Mouse (Mus musculus) megakaryocyte, adult 5-6 weeks (primary cell): ENCODE measurements at regions not wholly inside any gene's neighbourhood (a gene's known extent, or its start where the extent isn't known, plus 50 kb on each side); places are given as distances from the start of the nearest gene placed in this dataset.

Source experiments
- ATAC-seq: 2 replicates; pipeline ENCODE4 v1.8.0; 2016; ENCODE audit warnings: mild to moderate bottlenecking, inconsistent platforms; ENCODE audit not compliant: poor library complexity, severe bottlenecking

DNA sequence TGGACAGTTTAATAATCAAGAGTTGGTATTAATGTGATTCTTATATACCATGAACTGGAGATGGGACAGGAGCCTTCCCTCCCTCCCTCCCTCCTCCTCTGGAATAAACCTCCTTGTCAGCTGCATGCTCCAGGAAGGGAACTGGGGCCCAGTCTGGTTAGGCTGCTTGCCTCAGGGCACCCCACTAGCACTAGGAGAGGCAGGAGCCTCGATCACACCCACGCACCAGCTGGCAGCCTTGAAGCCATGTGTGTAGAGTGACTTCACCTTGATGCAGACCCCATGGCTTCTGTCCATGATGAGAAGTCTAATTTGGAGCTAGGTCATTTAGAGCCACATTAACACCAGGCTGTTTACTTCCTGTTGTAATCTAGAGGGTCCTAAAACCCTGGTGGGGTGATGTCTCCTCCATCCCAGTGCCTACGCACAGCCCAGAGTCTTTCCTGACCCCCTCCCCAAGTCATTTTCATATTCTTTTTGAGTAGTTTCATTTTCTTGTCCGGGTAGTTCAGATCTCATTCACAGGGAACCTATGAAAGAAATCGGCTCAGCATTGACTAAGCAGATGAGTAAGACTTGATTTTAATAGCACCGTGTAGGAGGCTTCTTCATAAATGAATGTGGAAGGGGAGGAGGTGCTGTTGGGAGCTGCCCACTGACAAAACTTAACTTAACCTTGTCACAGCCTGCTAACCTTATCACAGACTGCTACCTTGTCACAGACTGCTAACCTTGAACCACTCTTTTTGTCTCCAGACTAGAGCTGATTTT, 125.6 kb upstream of the Spdye4c start:
- no peak for ATAC-seq

DNA sequence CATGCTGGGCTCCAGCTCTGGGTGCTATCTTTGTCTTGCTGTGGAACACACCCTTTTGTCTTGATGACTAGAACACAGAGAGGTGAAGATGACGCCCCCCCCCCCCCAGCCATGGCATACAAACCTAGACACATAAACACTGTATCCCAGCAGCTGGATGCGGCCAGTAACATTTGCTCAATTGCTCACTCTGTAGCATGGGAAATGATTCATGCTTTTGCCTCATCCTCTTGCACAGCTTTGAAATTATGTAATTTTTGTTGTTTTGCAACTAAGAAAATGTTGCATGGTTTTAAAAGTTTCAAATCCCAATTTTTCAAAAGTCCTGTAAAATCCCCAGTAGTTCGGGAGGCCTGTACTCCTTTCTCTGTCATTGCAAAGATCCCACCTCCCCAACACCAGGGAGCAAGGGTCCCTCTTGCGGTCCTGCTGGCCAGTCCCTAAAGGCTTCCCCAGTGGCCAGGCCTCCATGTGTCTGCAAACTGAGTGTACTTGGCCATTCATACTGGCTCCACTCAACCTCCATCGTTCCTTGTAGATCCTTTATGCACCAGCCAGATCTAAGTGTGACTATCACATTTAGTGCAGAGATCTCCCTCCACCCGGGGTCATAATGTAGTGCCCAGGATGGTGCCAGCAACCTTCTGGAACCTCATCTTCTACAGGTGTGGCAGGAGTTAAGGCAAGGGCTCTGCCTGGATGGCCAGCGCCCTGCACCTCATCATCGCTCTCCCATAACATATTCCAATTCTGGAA, 123.3 kb upstream of the Spdye4c start:
- ATAC-seq, result peak; percentile 70

DNA sequence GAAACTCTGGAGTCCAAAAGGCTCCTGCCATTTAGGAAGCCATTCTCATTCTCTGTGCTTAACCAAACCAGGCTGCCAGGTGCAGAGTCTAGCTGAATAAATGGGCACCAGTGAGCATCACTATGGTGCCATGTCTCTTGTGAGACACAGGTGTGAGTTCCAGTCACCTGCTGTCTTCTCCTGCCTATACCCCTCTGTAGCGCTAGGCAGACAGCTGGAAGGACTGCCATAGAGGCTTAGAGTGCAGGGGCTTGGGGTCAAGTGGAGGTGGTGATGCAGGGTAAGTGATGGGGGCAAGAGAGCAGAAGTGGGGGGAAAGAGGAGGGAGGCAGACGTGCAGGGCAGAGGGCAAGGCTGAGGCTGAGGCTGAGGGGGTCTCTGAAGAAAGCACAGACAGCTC, 122.7 kb upstream of the Spdye4c start:
- ATAC-seq, result no peak

DNA sequence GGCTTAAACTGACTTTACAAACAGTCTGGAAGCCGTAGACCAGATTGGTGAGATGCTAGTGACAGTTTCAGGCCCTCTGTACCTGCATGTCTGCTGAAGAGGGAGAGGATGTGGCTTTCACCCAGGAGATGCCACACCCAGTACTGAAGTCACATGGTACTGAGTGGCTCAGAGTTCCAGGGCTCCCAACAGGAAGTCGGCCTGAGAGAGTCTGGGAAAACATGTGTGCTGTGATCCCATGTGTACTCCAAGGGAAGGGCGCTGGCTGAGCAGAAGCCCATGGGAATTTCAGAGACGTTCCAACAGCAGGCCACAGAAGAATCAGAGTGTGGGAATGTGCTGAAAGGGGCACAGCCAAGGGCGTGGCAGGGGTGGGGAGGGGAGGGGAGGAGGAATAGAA, 120.7 kb upstream of the Spdye4c start:
- peak; percentile 33; the same call in 1 of the 2 replicates for ATAC-seq

DNA sequence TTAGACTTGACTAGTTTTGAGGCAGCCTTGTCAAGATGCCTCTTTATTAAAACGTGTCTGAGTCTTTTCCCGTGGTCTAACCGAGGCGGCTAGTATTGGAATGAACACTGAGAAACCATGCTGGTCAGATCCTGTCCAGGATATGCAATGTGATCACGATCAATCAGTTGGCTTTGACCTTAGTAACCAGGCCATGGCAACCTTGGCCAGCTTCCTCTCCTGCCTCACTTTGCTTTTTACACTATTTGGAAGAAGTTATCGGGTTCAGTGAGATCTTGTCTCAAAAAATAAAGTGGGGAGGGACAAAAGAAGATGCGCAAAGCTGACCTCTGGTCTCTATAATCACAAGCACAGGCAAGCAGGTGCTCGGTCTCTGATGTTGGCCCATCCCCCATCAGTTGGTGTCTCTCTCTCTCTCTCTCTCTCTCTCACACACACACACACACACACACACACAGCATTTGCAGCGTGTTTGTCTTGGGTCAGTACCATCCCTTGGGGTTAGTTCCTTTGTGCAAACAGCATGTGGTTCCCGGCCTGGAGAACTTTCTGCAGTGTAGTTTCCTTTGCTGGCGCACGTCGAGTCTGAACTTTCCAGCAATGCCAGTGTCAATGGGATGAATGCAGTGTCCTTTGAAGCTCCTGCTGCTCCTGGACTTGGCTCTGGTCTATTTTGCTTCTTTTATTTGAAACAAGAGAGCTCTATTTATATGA, 117.6 kb upstream of the Spdye4c start:
- ATAC-seq, result no peak

DNA sequence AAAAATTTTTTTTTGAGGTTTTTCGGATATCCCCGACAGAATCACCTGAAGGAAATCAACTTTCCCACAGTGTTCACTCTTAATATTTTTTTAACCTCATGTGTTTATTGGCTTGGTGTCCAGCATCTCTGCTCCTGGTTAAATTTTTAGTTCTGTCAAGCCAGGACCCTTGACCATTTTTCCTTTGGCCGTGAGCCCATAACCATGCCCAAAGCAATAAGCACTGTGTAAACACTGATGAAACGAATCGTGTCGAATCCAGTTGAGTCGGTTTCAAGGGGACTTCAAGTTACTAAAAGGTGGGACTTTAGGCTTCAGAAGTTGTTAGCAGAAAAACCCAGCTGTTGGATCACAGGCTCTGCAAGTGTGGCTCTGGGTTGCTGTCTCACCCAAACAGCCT, 117.0 kb upstream of the Spdye4c start:
- ATAC-seq, result no peak

DNA sequence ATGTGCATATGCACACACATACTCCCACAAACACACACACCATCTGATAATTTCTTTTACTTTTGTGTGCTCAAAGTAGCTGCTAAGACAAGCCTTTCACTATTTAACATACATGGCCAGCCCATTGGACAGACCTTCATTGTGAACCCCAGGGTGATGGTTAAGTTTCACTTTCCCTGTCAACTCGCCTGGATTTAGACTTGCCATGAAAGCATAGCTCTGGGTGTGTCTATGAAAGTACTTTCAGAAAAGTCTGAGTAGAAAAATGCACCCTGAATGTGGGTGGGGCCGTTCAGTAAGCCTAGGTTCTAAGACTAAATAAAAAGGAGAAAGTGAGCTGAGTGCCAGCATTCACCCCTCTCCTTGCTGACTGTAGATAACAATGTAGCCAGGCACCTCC, 113.8 kb upstream of the Spdye4c start:
- ATAC-seq, result no peak

DNA sequence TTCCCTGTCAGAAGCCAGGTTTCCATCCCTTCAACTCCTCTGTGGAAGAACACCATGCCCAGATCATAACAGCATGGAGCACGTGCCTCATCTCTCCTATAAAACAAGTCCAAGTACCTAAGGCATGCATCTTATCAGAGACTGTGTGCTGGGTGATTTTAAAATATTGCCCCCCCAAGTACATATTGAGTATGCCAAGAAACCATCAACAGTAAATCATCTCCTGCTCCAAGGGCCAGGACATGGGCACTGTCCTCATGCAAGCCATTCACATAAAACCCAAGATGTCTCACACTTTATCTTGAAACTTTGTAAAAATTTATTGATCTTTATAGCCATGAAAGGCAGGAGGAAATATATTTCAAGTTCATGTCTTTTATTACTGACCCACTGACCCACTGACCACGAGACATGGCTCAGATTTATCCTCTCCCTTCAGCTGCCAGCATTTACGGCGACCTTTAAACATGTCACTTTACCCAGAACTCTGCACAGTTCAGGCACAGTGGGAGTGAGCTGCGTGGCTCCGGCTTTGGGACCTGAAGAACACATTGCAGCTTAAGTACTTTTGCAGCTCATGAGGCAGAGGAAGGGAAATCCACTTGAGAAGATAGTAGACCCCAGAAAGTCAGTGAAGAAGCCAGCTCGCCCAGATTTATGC, 99.7 kb upstream of the Spdye4c start:
- ATAC-seq, result no peak

DNA sequence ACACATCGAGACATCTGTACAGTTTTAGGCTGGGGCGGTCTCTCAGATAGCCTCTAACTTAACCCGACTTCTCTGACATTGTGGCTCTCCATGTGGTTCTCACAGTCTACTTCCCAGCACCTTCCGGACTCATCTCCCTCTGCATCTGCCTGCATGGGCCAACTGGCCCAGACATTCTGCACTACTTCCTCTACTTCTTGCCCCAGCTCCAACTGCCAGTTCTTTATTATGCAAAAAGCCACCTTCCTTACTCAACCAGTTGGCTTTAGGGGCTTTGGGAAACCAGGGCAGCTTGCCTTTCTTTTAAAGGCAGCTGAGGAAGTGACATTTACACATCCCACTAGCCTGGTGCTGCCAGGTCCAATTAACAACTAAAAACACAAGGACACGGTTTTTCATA, 97.1 kb upstream of the Spdye4c start:
- ATAC-seq, result peak; percentile 88

DNA sequence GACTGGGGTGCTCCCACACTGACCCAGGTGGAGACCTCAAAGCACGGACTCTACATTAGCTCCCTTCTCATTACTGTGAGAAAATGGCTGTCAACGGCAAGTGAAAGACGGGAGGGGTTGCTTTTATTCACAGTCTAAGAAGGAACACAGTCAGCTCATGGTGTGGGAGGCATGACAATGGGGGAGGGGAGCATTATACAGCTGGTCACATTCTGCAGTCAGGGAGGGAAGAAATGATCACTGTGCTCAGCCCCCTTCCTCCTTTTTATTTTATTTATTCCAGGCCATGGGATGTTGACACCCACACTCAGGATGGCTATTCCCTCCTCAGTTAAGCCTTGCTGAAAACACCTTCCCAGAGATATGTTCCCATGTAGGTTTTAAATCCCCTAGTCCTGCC, 93.1 kb upstream of the Spdye4c start:
- no peak for ATAC-seq

DNA sequence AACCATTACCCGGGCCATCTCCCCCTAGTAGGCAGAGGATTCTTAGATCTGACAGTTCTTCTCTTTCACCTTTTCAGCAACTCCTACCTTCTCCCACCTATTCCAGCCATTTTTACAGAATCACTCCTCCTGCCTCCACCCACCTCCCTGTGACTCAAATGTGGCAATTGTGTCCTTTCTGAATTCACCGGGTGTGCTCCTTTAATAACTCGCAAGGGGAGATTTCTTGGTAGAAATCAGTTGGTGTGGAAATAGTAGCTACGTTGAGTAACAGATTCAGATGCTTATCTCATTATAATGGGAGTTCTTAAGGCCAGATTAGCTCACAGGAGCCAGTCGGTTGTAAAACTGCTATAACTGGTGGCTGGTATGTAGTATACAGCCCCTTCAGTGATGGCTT, 92.4 kb upstream of the Spdye4c start:
- ATAC-seq, result no peak

DNA sequence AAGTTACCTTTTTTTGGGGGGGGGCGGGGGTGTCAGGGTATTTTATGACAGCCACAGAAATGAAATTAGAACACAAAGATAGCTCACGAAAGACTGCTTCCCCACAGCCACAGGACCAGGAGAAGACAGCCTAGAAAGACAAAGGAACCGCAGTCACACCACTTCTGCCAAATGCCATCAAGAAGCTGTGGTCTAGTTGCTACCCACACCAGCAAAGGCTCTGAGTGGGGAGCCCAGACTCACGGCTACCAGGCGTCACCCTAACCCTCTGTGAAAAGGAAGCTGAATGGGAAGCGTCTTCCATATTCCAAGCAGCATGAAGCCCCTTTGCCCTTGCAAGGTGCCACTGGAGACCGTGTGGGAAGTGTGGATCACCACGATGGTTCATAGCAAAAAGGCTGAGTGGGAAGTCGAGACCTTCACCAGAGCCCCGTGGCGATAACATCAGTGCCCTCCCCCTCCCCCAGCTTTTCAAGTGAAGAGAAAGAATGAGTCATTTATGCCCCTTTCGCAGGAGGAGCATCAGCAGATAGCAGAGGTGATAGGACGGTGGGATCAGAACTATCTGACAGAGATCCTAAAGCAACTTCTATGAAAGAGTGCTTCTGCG, 91.3 kb upstream of the Spdye4c start:
- ATAC-seq, result peak; percentile 76

DNA sequence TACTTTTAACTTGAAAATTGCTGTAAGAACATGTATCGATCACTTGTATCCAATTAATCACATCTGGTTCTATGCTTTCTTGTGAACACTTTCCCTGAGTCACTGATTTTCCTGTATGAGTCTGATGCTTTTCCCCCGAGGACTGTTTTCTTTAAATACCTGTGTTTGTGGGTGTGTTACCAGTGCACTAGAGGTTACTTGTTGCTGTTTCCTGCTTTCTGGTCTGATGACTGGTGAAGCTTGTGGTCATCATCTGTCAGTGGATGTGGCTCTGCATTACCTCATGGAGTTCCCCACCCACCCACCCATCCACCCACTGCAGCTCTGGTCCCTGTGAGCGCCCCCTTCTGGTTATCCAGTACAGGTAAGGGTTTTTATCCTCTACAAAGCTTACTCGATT, 88.3 kb upstream of the Spdye4c start:
- ATAC-seq, result peak; percentile 18; the same call in 1 of the 2 replicates

DNA sequence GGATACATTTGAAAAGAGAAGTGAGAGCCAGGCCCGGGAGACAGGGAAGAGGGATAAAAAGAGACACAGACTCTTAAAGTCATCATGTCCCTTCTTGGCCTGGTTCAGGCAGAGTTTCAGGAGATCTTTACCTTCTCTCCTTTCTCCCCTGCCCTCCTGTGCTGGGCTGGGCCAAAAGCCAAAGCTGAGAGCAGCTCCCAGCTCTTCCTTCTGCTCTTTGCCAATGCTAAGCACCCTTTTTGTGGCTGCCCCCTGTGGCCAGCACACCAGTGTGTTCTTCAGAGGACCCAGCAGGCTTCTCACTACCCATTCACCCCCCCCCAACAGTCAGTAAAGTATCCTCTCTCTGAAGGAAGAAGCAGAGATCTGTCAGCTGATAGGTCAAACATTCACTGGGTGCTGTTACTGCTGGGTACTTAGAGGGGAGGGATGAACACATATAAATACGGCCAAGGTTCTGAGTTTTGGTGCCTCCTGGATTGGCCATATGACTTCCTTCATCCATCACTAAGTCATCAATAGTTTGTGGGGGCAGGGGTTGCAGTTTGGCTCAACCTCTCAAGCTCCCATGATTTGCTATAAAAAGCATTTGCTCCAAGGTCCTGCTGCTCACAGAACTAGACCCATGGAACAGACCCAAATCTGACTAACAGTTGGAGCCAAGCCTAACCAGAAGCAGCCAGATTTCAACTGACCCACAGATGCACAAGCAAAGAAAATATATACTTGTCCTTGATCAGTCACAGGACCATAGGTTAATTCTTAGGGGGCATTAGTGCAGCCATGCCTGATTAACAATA, 87.7 kb upstream of the Spdye4c start:
- ATAC-seq, result no peak

DNA sequence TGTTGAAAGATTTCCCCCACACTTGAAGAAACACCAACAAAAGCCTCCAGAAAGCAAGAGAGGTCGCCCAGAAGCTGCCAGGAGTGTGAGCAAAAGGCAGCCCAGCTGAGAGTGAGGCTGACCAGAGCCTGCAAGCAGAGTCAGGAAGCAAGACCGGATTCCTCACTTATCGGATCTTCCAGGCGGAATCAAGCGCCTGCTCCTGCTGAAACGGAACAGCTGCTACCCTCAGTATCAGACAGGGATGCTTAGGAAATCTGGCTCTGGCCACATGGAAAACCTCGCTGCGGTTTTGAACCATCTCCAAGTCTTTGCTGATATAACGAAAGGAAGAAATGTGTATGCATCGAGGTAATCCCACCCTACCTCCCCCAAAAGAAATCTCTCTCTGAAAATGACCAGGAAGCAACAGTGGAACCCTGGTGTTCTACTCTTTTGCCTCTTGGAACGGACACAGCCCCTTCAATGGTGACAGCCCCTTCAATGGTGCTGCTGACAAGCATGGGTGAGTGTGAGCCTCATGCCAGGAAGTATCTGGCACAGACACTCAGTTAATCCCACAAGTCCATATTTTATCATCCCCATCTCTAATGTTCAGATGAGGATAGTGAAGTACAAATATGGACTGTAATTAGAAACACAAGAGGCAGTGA, 83.3 kb upstream of the Spdye4c start:
- no peak for ATAC-seq

DNA sequence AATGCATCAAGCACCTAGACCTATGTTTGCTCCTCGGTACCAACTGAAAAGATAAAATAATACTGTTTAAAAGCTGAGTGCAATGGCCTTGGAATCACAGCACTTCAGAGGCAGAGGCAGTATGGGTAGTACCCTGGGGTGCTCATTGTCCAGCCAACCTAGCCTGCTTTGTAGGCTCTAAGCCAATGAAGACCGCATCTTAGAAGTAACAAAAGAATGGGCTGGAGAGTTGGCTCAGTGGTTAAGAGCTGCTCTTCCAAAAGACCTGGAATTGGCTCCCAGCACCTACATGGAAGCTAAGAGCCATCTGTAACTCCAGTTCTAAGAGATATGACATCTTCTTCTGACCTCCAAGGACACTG, 82.8 kb upstream of the Spdye4c start:
- ATAC-seq, result no peak

DNA sequence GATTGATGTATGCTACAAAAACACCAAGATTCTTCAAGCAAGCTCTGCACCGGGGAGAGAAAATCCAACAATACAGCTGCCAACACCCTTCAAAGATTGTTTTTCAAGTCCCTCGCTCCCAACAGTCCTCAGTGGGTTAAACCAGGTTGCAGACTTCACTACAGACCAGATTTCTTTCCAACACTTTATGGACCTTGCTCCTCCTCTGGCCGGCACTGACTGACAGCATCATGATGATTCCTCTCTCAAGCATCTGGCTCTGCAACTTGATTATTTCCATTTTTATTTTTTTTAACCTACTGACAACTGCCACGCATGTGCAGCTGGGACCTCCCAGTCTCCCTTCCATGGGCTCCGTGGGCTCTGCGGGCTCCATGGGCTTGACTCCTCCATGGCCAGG, 79.7 kb upstream of the Spdye4c start:
- ATAC-seq, result no peak

DNA sequence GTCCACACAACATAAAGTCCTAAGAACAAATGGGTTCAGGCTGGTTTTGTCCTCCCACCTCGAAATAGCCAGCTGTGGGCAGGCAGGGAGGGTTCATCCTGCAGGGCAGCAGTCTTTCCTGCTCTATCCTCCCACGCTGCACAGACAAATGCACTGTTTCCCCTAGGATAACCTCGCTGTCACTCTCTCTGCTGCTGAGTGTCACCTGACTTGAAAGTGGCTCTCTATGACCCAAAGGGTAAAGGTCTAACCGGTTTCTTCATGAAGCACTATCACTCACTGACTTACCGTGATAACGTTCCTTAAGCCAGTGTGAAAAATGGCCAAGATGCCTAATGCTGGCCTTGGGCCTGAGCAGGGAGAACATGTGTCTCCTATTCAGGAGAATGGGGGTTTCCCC, 78.2 kb upstream of the Spdye4c start:
- ATAC-seq, result no peak

DNA sequence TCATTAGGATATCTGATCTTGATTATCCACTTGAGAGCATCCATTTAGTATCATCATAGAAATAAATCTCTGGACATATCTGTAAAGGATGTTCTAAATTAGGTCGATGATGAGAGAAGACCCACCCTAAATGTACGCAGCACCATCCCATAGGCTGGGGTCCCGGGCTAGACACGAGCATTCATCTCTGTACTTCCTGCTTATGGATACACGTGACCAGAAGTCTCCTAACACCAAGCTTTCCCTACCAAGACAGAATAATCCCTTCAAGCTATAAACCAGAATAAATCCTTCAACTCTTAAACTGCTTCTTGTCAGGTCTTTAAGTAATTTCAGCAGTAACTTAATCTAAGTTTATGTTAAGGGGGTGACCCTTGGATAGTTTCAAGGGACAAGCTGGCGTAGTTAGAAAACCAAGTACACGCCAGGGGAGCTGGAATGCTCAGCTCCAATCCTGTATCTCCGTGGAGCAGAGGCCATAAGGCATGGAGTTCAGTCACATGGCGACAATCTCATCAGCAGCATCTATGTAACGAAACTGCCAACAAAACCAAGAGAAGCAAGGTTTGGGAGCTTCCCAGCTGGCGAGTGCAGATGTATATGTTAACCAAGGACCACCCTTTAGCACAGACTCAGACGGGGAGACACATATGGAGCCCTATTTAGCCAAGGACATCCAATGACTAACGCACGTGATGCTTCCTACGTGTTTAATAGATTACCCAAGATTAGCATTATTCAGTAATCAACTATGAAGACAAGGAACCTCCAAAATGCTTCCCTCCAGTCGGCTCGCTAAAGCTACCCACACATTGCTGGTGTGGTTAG, 76.3 kb upstream of the Spdye4c start:
- ATAC-seq, result no peak
